Mouse (Mus musculus) CH12.LX (cell line): ENCODE measurements around the gene Cd3g. TPM values are rescaled to one million over a fixed set of nuclear protein-coding genes. Genes with fewer than 3 reads are reported as not detected.

Experiments used
- DNase-seq: peaks from one replicate; pipeline ENCODE4 v3.0.0-alpha.2; 2013; ENCODE audit errors: extremely low read depth
- H3K27ac ChIP-seq: 2 replicates; pipeline ENCODE4 v1.5.1; 2012; ENCODE audit warnings: low read depth, mild to moderate bottlenecking, control low read depth, moderate library complexity; ENCODE audit not compliant: insufficient read depth
- H3K27me3 ChIP-seq: replicated peaks from 2 replicates; pipeline ENCODE3; 2012; ENCODE audit warnings: inconsistent platforms
- H3K36me3 ChIP-seq, 2 experiments: replicated peaks in 1 of 2; 2 replicates each; pipeline versions ENCODE3 to v1.6.1; 2012; ENCODE audit warnings: inconsistent platforms in 1 of 2, low read length in 1 of 2, mild to moderate bottlenecking in 1 of 2, mixed read lengths in 1 of 2, moderate library complexity in 1 of 2; ENCODE audit not compliant: control insufficient read depth in 1 of 2, insufficient read depth in 1 of 2
- H3K4me1 ChIP-seq, 2 experiments: 2 replicates each; pipeline ENCODE4 v1.6.1; 2012; ENCODE audit warnings: inconsistent platforms in 1 of 2, moderate library complexity in 1 of 2; ENCODE audit not compliant: insufficient read depth in 2 of 2, control insufficient read depth in 1 of 2
- H3K4me2 ChIP-seq: 2 replicates; pipeline ENCODE4 v1.6.1; 2012; ENCODE audit warnings: low read depth, mild to moderate bottlenecking, control low read depth; ENCODE audit not compliant: poor library complexity, insufficient read depth, severe bottlenecking
- H3K4me3 ChIP-seq, 3 experiments: fragments of 150-350 bp in 1 of 3; sonication (generic) in 1 of 3; replicated peaks in 1 of 3; 2 replicates each; pipeline versions ENCODE3 to v1.5.1; 2011 to 2012; ENCODE audit warnings: low read depth in 2 of 3, low read length in 2 of 3, mild to moderate bottlenecking in 2 of 3, moderate library complexity in 2 of 3, control low read depth in 1 of 3, improper control_type of control experiment in 1 of 3, inconsistent platforms in 1 of 3, mixed read lengths in 1 of 3; ENCODE audit not compliant: poor library complexity in 1 of 3
- H3K79me2 ChIP-seq: replicated peaks from 2 replicates; pipeline ENCODE4 v1.6.1; 2012; ENCODE audit warnings: mild to moderate bottlenecking, moderate library complexity; ENCODE audit not compliant: control insufficient read depth, poor library complexity, insufficient read depth, severe bottlenecking; ENCODE audit errors: extremely low read depth
- H3K9ac ChIP-seq: 2 replicates; pipeline ENCODE4 v1.6.1; 2012; ENCODE audit warnings: low read depth, mild to moderate bottlenecking, control low read depth, moderate library complexity; ENCODE audit not compliant: insufficient read depth
- H3K9me3 ChIP-seq: replicated peaks from 2 replicates; pipeline ENCODE3; 2012; ENCODE audit warnings: low read length, inconsistent platforms, mixed read lengths
- BHLHE40 ChIP-seq: IDR thresholded peaks from 2 replicates; pipeline ENCODE4 v1.6.1; 2011; ENCODE audit warnings: mild to moderate bottlenecking, low read depth, low read length, improper control_type of control experiment
- E2F4 ChIP-seq: IDR thresholded peaks from 2 replicates; pipeline ENCODE4 v1.6.1; 2011; ENCODE audit warnings: low read depth, low read length, improper control_type of control experiment; ENCODE audit not compliant: insufficient replicate concordance
- EP300 ChIP-seq: IDR thresholded peaks from 2 replicates; pipeline ENCODE4 v1.6.1; 2011; ENCODE audit warnings: low read length, improper control_type of control experiment
- ETS1 ChIP-seq: conservative IDR thresholded peaks from 2 replicates; pipeline ENCODE4 v1.6.1; 2012; ENCODE audit warnings: low read depth, mild to moderate bottlenecking, inconsistent platforms, low read length, improper control_type of control experiment, moderate library complexity
- HCFC1 ChIP-seq: IDR thresholded peaks from 2 replicates; pipeline ENCODE4 v1.6.1; 2012; ENCODE audit warnings: low read depth, mild to moderate bottlenecking, inconsistent platforms, low read length, improper control_type of control experiment
- JUN ChIP-seq: IDR thresholded peaks from 2 replicates; pipeline ENCODE4 v1.6.1; 2011; ENCODE audit warnings: low read depth, mild to moderate bottlenecking, low read length, improper control_type of control experiment, moderate library complexity; ENCODE audit not compliant: insufficient read depth
- KAT2A ChIP-seq: IDR thresholded peaks from 2 replicates; pipeline ENCODE4 v1.6.1; 2012; ENCODE audit warnings: low read length, improper control_type of control experiment, inconsistent platforms; ENCODE audit not compliant: insufficient replicate concordance
- MAFK ChIP-seq: IDR thresholded peaks from 2 replicates; pipeline ENCODE4 v1.6.1; 2011; ENCODE audit warnings: low read length, improper control_type of control experiment; ENCODE audit not compliant: insufficient replicate concordance
- MAX ChIP-seq: IDR thresholded peaks from 2 replicates; pipeline ENCODE4 v1.6.1; 2011; ENCODE audit warnings: low read length, improper control_type of control experiment
- MXI1 ChIP-seq: IDR thresholded peaks from 2 replicates; pipeline ENCODE4 v1.6.1; 2011; ENCODE audit warnings: mild to moderate bottlenecking, low read depth, low read length, improper control_type of control experiment
- NELFE ChIP-seq: IDR thresholded peaks from 2 replicates; pipeline ENCODE4 v1.6.1; 2011; ENCODE audit warnings: low read depth, low read length, improper control_type of control experiment
- NRF1 ChIP-seq: IDR thresholded peaks from 2 replicates; pipeline ENCODE4 v1.6.1; 2014; ENCODE audit warnings: low read depth, mild to moderate bottlenecking, inconsistent platforms, low read length, improper control_type of control experiment, moderate library complexity
- PAX5 ChIP-seq: IDR thresholded peaks from 2 replicates; pipeline ENCODE4 v1.6.1; 2012; ENCODE audit warnings: low read length, inconsistent platforms, mixed read lengths
- POLR2AphosphoS2 ChIP-seq: IDR thresholded peaks from 2 replicates; pipeline ENCODE4 v1.6.1; 2011; ENCODE audit warnings: low read depth, low read length, improper control_type of control experiment
- RAD21 ChIP-seq: IDR thresholded peaks from 2 replicates; pipeline ENCODE4 v1.6.1; 2011; ENCODE audit warnings: low read depth, mild to moderate bottlenecking, low read length, improper control_type of control experiment, moderate library complexity
- RCOR1 ChIP-seq: conservative IDR thresholded peaks from 2 replicates; pipeline ENCODE4 v1.6.1; 2012; ENCODE audit warnings: low read depth, mild to moderate bottlenecking, inconsistent platforms, low read length, improper control_type of control experiment
- SIN3A ChIP-seq: IDR thresholded peaks from 2 replicates; pipeline ENCODE4 v1.6.1; 2012; ENCODE audit warnings: low read length, improper control_type of control experiment, inconsistent platforms
- SMC3 ChIP-seq: IDR thresholded peaks from 2 replicates; pipeline ENCODE4 v1.6.1; 2011; ENCODE audit warnings: low read depth, low read length, improper control_type of control experiment
- TCF12 ChIP-seq: IDR thresholded peaks from 2 replicates; pipeline ENCODE4 v1.6.1; 2014; ENCODE audit warnings: low read depth, mild to moderate bottlenecking, inconsistent platforms, low read length, improper control_type of control experiment
- UBTF ChIP-seq: IDR thresholded peaks from 2 replicates; pipeline ENCODE4 v1.6.1; 2012; ENCODE audit warnings: low read depth, mild to moderate bottlenecking, inconsistent platforms, low read length, improper control_type of control experiment, moderate library complexity
- USF1 ChIP-seq: IDR thresholded peaks from 2 replicates; pipeline ENCODE4 v1.6.1; 2014; ENCODE audit warnings: low read depth, mild to moderate bottlenecking, inconsistent platforms, low read length, improper control_type of control experiment
- USF2 ChIP-seq: conservative IDR thresholded peaks from 2 replicates; pipeline ENCODE4 v1.6.1; 2011; ENCODE audit warnings: low read depth, low read length, improper control_type of control experiment
- ZC3H11A ChIP-seq: IDR thresholded peaks from 2 replicates; pipeline ENCODE4 v1.6.1; 2012; ENCODE audit warnings: low read depth, mild to moderate bottlenecking, inconsistent platforms, low read length, improper control_type of control experiment
- ZKSCAN1 ChIP-seq: IDR thresholded peaks from 2 replicates; pipeline ENCODE4 v1.6.1; 2012; ENCODE audit warnings: low read depth, inconsistent platforms, low read length, improper control_type of control experiment, borderline replicate concordance
- ZMIZ1 ChIP-seq: IDR thresholded peaks from 2 replicates; pipeline ENCODE4 v1.6.1; 2012; ENCODE audit warnings: low read depth, mild to moderate bottlenecking, inconsistent platforms, low read length, improper control_type of control experiment
- ZNF384 ChIP-seq: IDR thresholded peaks from 2 replicates; pipeline ENCODE4 v1.6.1; 2012; ENCODE audit warnings: low read depth, low read length, improper control_type of control experiment, inconsistent platforms
- dilution Hi-C: fragments of 300-500 bp; cut with MboI; formaldehyde crosslinking; loops from 2 replicates; pipeline ENCODE4 v1.14.3; 2020; ENCODE audit warnings: low sequenced_read_pairs; ENCODE audit not compliant: extremely low pct_unique_long_range_greater_than_20kb, extremely low pct_ligation_motif_present
- in situ Hi-C: fragments of 300-500 bp; cut with MboI; formaldehyde crosslinking; loops from 3 replicates; pipeline ENCODE4 v1.14.3; 2019; ENCODE audit warnings: low sequenced_read_pairs, low pct_ligation_motif_present, low pct_unique_long_range_greater_than_20kb, mixed read lengths
- polyA plus RNA-seq: library from polyadenylated mRNA; unstranded; fragments of >175 nt; gene quantifications from 2 replicates; pipeline ENCODE4 v1.2.1, GENCODE M21; 2012; ENCODE audit warnings: low read depth; ENCODE audit not compliant: insufficient read length
- total RNA-seq, 2 experiments: library from RNA; depleted of rRNA; stranded (reverse); fragments of 300-350 nt in 1 of 2; fragments of >200 nt in 1 of 2; gene quantifications; 2 replicates each; pipeline ENCODE4 v1.2.3; 2012 to 2014

Gene Cd3g
- total and polyA plus RNA-seq, 3 experiments, result 1.7 to 12.7 (median 2.9) TPM

- Histone ChIP-seq H3K27ac (no peak overlapping the region), H3K27me3 (peaks cover 3% of the 10 kb centered on the region), H3K9ac (no peak overlapping the region), H3K4me3 (no peak overlapping the region), H3K79me2 (no peaks in the 10 kb centered on the region), H3K9me3 (no peaks in the 10 kb centered on the region), H3K4me1 (peaks cover 27 to 35% of the 10 kb centered on the region in 2 experiments), H3K4me2 (no peak overlapping the region), H3K36me3 (no peaks in the 10 kb centered on the region)
- DNase-seq, result no peak
- dilution Hi-C loops (no loop called here), in situ Hi-C loops (no loop called here)
- no peak for TF ChIP-seq HCFC1
- no peak for TF ChIP-seq ZKSCAN1
- no peak for TF ChIP-seq USF1
- TF ChIP-seq MXI1, result no peak
- TF ChIP-seq PAX5, result no peak
- TF ChIP-seq ZNF384, result no peak
- no peak for TF ChIP-seq RAD21
- no peak for TF ChIP-seq RCOR1
- TF ChIP-seq ZC3H11A, result no peak
- TF ChIP-seq JUN, result no peak
- no peak for TF ChIP-seq SIN3A
- TF ChIP-seq BHLHE40, result no peak
- no peak for TF ChIP-seq KAT2A
- no peak for TF ChIP-seq NRF1
- no peak for TF ChIP-seq MAFK
- no peak for TF ChIP-seq UBTF
- TF ChIP-seq USF2, result no peak
- TF ChIP-seq POLR2AphosphoS2, result no peak
- no peak for TF ChIP-seq MAX
- no peak for TF ChIP-seq NELFE
Measured at GRCm38 (mm10) chr9:44983001-44983400, 2.8 kb upstream of the Cd3g start.

- peaks cover 27 to 34% of the 10 kb centered on the region in 2 experiments for H3K4me1 ChIP-seq
- no peak for DNase-seq
- H3K27ac ChIP-seq, result no peak overlapping the region
- no peaks in the 10 kb centered on the region for H3K9me3 ChIP-seq
- H3K36me3 ChIP-seq, result no peaks in the 10 kb centered on the region
- in situ Hi-C loops (no loop called here), dilution Hi-C loops (no loop called here)
- H3K27me3 ChIP-seq, result peaks cover 4% of the 10 kb centered on the region
- H3K79me2 ChIP-seq, result no peaks in the 10 kb centered on the region
- H3K4me2 ChIP-seq, result no peak overlapping the region
- TF ChIP-seq HCFC1 (no peak), POLR2AphosphoS2 (no peak), ZC3H11A (no peak), E2F4 (no peak), SIN3A (no peak), EP300 (no peak), ETS1 (no peak), TCF12 (no peak), ZMIZ1 (no peak), SMC3 (no peak), RAD21 (no peak), ZNF384 (no peak), KAT2A (no peak), RCOR1 (no peak), MAFK (no peak), UBTF (no peak), ZKSCAN1 (no peak)
- H3K4me3 ChIP-seq, result no peak overlapping the region
- no peak overlapping the region for H3K9ac ChIP-seq
Measured at GRCm38 (mm10) chr9:44982531-44982930, 2.3 kb upstream of the Cd3g start.
